Mouse (Mus musculus) heart, postnatal 0 days (tissue): ENCODE measurements around the gene Pam.

ENCODE experiments used
- CTCF ChIP-seq: IDR thresholded peaks from 2 replicates; pipeline ENCODE4 v1.5.1; 2016; ENCODE audit warnings: antibody characterized with exemption, control low read depth, low read depth
- EP300 ChIP-seq: IDR thresholded peaks from 2 replicates; pipeline ENCODE4 v1.6.1; 2016; ENCODE audit warnings: antibody characterized with exemption, low read depth

DNA sequence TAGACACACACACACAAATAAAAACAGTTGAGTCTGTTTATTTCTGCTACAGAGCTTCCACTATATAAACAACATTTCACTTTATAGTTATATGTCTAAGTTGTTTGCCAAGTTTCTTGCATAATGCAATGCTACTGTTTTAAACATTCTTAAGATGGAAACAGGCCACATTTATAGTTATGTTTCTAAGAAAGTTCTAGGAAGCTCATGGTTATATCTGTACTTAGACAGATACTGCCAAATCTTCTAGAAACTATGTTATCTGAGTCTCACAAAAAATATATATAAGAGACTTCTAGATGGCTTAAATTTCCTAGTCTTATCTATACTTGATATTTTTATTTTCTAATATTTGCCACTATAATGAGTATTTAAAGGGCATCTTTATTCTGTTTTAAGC, 342.2 kb downstream of the Pam start:
- no peak for TF ChIP-seq CTCF
- TF ChIP-seq EP300 = no peak
